Mouse (Mus musculus) liver, embryonic 14.5 days (tissue): ENCODE data around the gene Dtnbp1. TPM values are rescaled to one million over a fixed set of nuclear protein-coding genes. Genes with fewer than 3 reads are reported as not detected.

ENCODE experiments used
- ATAC-seq: fragments of 200-750 bp; cut with Nextera tagmentation; 2 replicates; pipeline ENCODE4 v1.8.0; 2017; ENCODE audit warnings: moderate number of reproducible peaks, mild to moderate bottlenecking, moderate library complexity; ENCODE audit not compliant: insufficient read depth
- DNase-seq, 3 experiments: peaks; one replicate each; pipeline ENCODE4 v3.0.0-alpha.2; 2012 to 2013; ENCODE audit warnings: low read depth in 3 of 3, low spot score in 3 of 3
- H3K27ac ChIP-seq: fragments of 300-500 bp; sonication (generic); 2 replicates; pipeline ENCODE4 v1.5.1; 2014; ENCODE audit warnings: moderate library complexity, mild to moderate bottlenecking, control low read depth, inconsistent platforms
- H3K27me3 ChIP-seq: fragments of 300-500 bp; sonication (generic); 2 replicates; pipeline ENCODE4 v1.6.1; 2014; ENCODE audit warnings: mild to moderate bottlenecking, low read length, moderate library complexity; ENCODE audit not compliant: control insufficient read depth, insufficient read depth
- H3K36me3 ChIP-seq: fragments of 300-500 bp; sonication (generic); replicated peaks from 2 replicates; pipeline ENCODE4 v1.6.1; 2014; ENCODE audit warnings: low read depth; ENCODE audit not compliant: control insufficient read depth, insufficient read depth
- H3K4me1 ChIP-seq, 2 experiments: fragments of 200-500 bp in 1 of 2; fragments of 300-500 bp in 1 of 2; sonication (generic) in 1 of 2; replicated peaks; 2 replicates each; pipeline ENCODE4 v1.6.1; 2012 to 2014; ENCODE audit warnings: antibody characterized with exemption in 1 of 2, inconsistent platforms in 1 of 2, low read length in 1 of 2; ENCODE audit not compliant: control insufficient read depth in 2 of 2, insufficient read depth in 2 of 2
- H3K4me2 ChIP-seq: fragments of 300-500 bp; sonication (generic); 2 replicates; pipeline ENCODE4 v1.6.1; 2014; ENCODE audit warnings: low read depth, mild to moderate bottlenecking, control low read depth, moderate library complexity
- H3K4me3 ChIP-seq, 2 experiments: fragments of 200-500 bp in 1 of 2; fragments of 300-500 bp in 1 of 2; sonication (generic) in 1 of 2; 2 replicates each; pipeline ENCODE4 v1.5.1; 2012 to 2014; ENCODE audit warnings: low read depth in 2 of 2, low read length in 2 of 2, mild to moderate bottlenecking in 2 of 2, control low read depth in 1 of 2, inconsistent platforms in 1 of 2, moderate library complexity in 1 of 2; ENCODE audit not compliant: insufficient read depth in 1 of 2
- H3K9ac ChIP-seq: fragments of 300-500 bp; sonication (generic); replicated peaks from 2 replicates; pipeline ENCODE4 v1.6.1; 2014; ENCODE audit warnings: mild to moderate bottlenecking, control low read depth, moderate library complexity
- H3K9me3 ChIP-seq: fragments of 300-500 bp; sonication (generic); 2 replicates; pipeline ENCODE4 v1.6.1; 2016; ENCODE audit warnings: low read length, mixed read lengths; ENCODE audit not compliant: control insufficient read depth
- CTCF ChIP-seq: IDR thresholded peaks from 2 replicates; pipeline ENCODE4 v1.5.1; 2016; ENCODE audit warnings: antibody characterized with exemption, low read depth, control low read depth
- EP300 ChIP-seq: IDR thresholded peaks from 2 replicates; pipeline ENCODE4 v1.6.1; 2016; ENCODE audit warnings: antibody characterized with exemption, low read depth
- WGBS: fragments of 180-500 bp; shearing (Covaris S2); extraction: QIAGEN DNeasy Blood & Tissue Kit; methylation state at CpG from one replicate; pipeline ENCODE4 v1.1.7; 2014; ENCODE audit not compliant: insufficient replicate concordance; 5-methylcytosine and 5-hydroxymethylcytosine counted together
- polyA plus RNA-seq, 2 experiments: library from polyadenylated mRNA; depleted of rRNA in 1 of 2; stranded (reverse) in 1 of 2; unstranded in 1 of 2; fragments of >200 nt; fragmentation: Nextera tagmentation in 1 of 2; extraction: Ambion mirVana in 1 of 2; gene quantifications; 2 replicates each; pipeline versions ENCODE4 v1.2.1 to v1.2.3; 2012 to 2014

The Dtnbp1 gene
- polyA plus RNA-seq, 2 experiments = 18.9 to 25.0 TPM

GRCm38 (mm10) chr13:45004987-45005592, 3.1 kb upstream of the Dtnbp1 start:
- TF ChIP-seq CTCF (no peak), EP300 (no peak)
- no peak for ATAC-seq
- DNase-seq = no peak
- Histone ChIP-seq H3K4me3 (no peak overlapping the region), H3K4me1 (peaks cover 3 to 7% of the 10 kb centered on the region in 2 experiments; a peak in 3 of 4 replicates), H3K9me3 (no peaks in the 10 kb centered on the region), H3K27ac (no peak overlapping the region), H3K9ac (no peak overlapping the region), H3K27me3 (no peaks in the 10 kb centered on the region), H3K36me3 (no peaks in the 10 kb centered on the region), H3K4me2 (no peak overlapping the region)
- 74% methylated on average over 5 of the region's 5 CpGs for WGBS

DNA sequence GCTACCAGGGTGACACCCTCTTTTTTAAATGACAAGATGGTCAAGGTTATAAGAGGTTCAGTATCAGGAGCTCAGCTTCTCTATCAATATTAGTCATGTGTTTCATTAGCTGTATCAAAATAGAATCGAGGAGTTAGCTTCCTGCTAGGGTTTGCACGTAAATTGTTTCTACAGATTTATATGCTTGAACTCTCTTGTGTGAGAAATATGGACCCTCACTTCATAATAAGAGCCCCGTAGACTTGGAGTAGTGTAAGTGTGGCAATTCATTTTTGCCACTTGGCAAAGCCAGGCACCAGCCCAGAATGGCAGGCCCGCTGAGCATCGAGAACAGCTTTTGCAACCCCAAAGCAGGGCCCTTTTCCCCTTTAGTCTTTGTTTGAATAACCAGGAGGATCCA, 1.1 kb upstream of the Dtnbp1 start:
- H3K36me3 ChIP-seq = no peaks in the 10 kb centered on the region
- no peak for TF ChIP-seq EP300
- no peak for ATAC-seq
- no peaks in the 10 kb centered on the region for H3K9me3 ChIP-seq
- peak overlapping the region; percentile 95 for H3K4me2 ChIP-seq
- no peak overlapping the region for H3K9ac ChIP-seq
- H3K27ac ChIP-seq = no peak overlapping the region
- 69% methylated on average over 5 of the region's 5 CpGs for WGBS
- H3K4me3 ChIP-seq = no peak overlapping the region
- no peak for DNase-seq
- H3K27me3 ChIP-seq = no peaks in the 10 kb centered on the region
- peaks cover 3 to 9% of the 10 kb centered on the region in 2 experiments; a peak in 3 of 4 replicates for H3K4me1 ChIP-seq

- WGBS = under 1% methylated on average over 52 of the region's 52 CpGs
- H3K36me3 ChIP-seq = no peaks in the 10 kb centered on the region
Measured at GRCm38 (mm10) chr13:45001228-45001910, 578 bp downstream of the Dtnbp1 start.

GRCm38 (mm10) chr13:45000836-45001227, 1.1 kb downstream of the Dtnbp1 start:
- no peaks in the 10 kb centered on the region for H3K27me3 ChIP-seq
- WGBS = 18% methylated on average over 7 of the region's 7 CpGs
- peak overlapping the region; percentile 59 to 93 for H3K4me3 ChIP-seq
- DNase-seq (peak; percentile 12 to 53 (median 26)), ATAC-seq (no peak)
- H3K36me3 ChIP-seq = no peaks in the 10 kb centered on the region
- no peak overlapping the region for H3K27ac ChIP-seq
- H3K9me3 ChIP-seq = no peaks in the 10 kb centered on the region
- TF ChIP-seq EP300 = no peak
- TF ChIP-seq CTCF = peak; percentile 66
- H3K9ac ChIP-seq = peak overlapping the region; percentile 84
- H3K4me2 ChIP-seq = peak overlapping the region; percentile 95
- peaks cover 3 to 9% of the 10 kb centered on the region in 2 experiments; a peak in 3 of 4 replicates for H3K4me1 ChIP-seq

More at GRCm38 (mm10) chr13:45001228-45001910, 578 bp downstream of the Dtnbp1 start:
- DNase-seq = peak; percentile 38 to 46 (median 44)
- Histone ChIP-seq H3K9me3 (no peaks in the 10 kb centered on the region), H3K4me2 (peak overlapping the region; percentile 95), H3K9ac (peak overlapping the region; percentile 84), H3K27me3 (no peaks in the 10 kb centered on the region), H3K4me1 (peaks cover 3 to 9% of the 10 kb centered on the region in 2 experiments; a peak in 3 of 4 replicates), H3K4me3 (peak overlapping the region; percentile 59 to 93), H3K27ac (no peak overlapping the region)
- ATAC-seq = peak; percentile 89
- no peak for TF ChIP-seq CTCF
- TF ChIP-seq EP300 = no peak

DNA sequence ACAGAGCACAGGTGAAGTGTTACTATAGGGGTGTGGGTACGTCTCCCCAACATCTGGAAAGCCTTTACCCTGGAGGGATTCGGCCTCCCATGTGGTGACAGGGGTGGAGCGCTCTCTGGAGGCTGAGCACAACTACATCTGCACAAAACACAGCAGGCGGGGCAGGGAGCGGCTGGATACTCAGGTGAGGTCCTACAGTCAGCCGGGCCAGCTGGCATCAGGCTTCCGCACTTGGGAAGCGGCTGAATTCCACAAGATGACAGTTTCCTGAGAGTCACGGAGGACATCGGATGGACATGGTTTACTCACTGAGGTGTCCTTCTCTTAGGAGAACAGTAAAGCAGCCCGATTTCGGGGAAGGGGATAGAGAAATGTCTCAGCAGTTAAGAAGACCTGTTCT, 2.7 kb downstream of the Dtnbp1 start:
- Histone ChIP-seq H3K36me3 (no peaks in the 10 kb centered on the region), H3K9ac (no peak overlapping the region), H3K9me3 (no peaks in the 10 kb centered on the region), H3K4me1 (peaks cover 3 to 9% of the 10 kb centered on the region in 2 experiments; a peak in 3 of 4 replicates), H3K27ac (no peak overlapping the region), H3K4me3 (no peak overlapping the region), H3K4me2 (no peak overlapping the region), H3K27me3 (no peaks in the 10 kb centered on the region)
- no peak for ATAC-seq
- no peak for DNase-seq
- TF ChIP-seq EP300 (no peak), CTCF (no peak)
- 80% methylated on average over 12 of the region's 12 CpGs for WGBS
